ENCODE assay signal across 13 mouse cellular contexts in genomic region chr4:149782975-149783374, GRCm38 (mm10). TPM values are rescaled to one million over a fixed set of nuclear protein-coding genes. Genes with fewer than 3 reads are reported as not detected.
DNase-seq lines count a peak whose midpoint lies in the region; ATAC-seq lines count a peak whose summit lies in the region.
"Had no signal": no experiment of that assay in that cellular context is flagged by ENCODE, and none has a peak within 500 bp of the region (broad histone marks: within the 10 kb centered on the region; RNA-seq: fewer than 3 reads in every experiment).

No protein-coding gene starts in this region.

- H3K27me3 ChIP-seq in embryonic facial prominence, embryonic 14.5 days (replicated peaks; ENCODE audit: control insufficient read depth, insufficient read depth, low read length) = no peaks in the 10 kb centered on the region
- no peaks in the 10 kb centered on the region for H3K27me3 ChIP-seq in limb, embryonic 15.5 days
- H3K27me3 ChIP-seq: midbrain, embryonic 12.5 days had no signal

- H3K9ac ChIP-seq in embryonic facial prominence, embryonic 14.5 days (ENCODE audit: low read depth, low read length) = no peak overlapping the region
- no peak overlapping the region for H3K9ac ChIP-seq in limb, embryonic 15.5 days
- H3K9ac ChIP-seq: midbrain, embryonic 12.5 days had no signal

- ATAC-seq in embryonic facial prominence, embryonic 14.5 days (ENCODE audit: low read depth) = no peak
- ATAC-seq in limb, embryonic 15.5 days (ENCODE audit: insufficient number of reproducible peaks, low FRiP score, low TSS enrichment, low read depth) = no peak

- no peaks in the 10 kb centered on the region for H3K9me3 ChIP-seq in embryonic facial prominence, embryonic 14.5 days (ENCODE audit: control insufficient read depth, low read length)
- H3K9me3 ChIP-seq in limb, embryonic 15.5 days = no peaks in the 10 kb centered on the region
- H3K9me3 ChIP-seq: midbrain, embryonic 12.5 days had no signal

- no peak overlapping the region for H3K4me2 ChIP-seq in embryonic facial prominence, embryonic 14.5 days (ENCODE audit: low read depth, low read length)
- no peak overlapping the region for H3K4me2 ChIP-seq in limb, embryonic 15.5 days
- H3K4me2 ChIP-seq: midbrain, embryonic 12.5 days had no signal

- no peaks in the 10 kb centered on the region for H3K36me3 ChIP-seq in embryonic facial prominence, embryonic 14.5 days (ENCODE audit: control insufficient read depth, insufficient read depth, low read length)
- no peaks in the 10 kb centered on the region for H3K36me3 ChIP-seq in limb, embryonic 15.5 days
- H3K36me3 ChIP-seq: midbrain, embryonic 12.5 days had no signal

- no peaks in the 10 kb centered on the region for H3K4me1 ChIP-seq in embryonic facial prominence, embryonic 14.5 days (ENCODE audit: control insufficient read depth, insufficient read depth, low read length)
- H3K4me1 ChIP-seq in limb, embryonic 15.5 days = peaks cover 4% of the 10 kb centered on the region
- H3K4me1 ChIP-seq: midbrain, embryonic 12.5 days had no signal

- 46% methylated on average over 8 of the region's 8 CpGs for WGBS in embryonic facial prominence, embryonic 14.5 days
- 44% methylated on average over 8 of the region's 8 CpGs for WGBS in limb, embryonic 15.5 days

- peak; percentile 45 to 55 for DNase-seq in left cerebral cortex, postnatal 14 days (ENCODE audit: low spot score in 2 of 2)
- DNase-seq in left cerebral cortex, postnatal 36 days (ENCODE audit: low spot score in 2 of 2) = no peak
- DNase-seq in embryonic facial prominence, embryonic 14.5 days (ENCODE audit: low spot score) = peak; percentile 40
- peak; percentile 79 for DNase-seq in kidney, adult 9 months
- no peak for DNase-seq in left cerebral cortex, postnatal 4 days
- DNase-seq in frontal cortex, postnatal 25 days (ENCODE audit: low spot score in 2 of 2) = no peak
- DNase-seq: adrenal gland, postnatal 25 days; cerebellum, adult 9-11 months; heart, postnatal 36 days; liver; right cerebral cortex, postnatal 14 days had no signal

- intact Hi-C loops in left cerebral cortex, postnatal 14 days (cut with DNase I) = no loop called here
- intact Hi-C loops in left cerebral cortex, postnatal 36 days (cut with DNase I) = no loop called here
- intact Hi-C loops in left cerebral cortex, postnatal 4 days (cut with DNase I) = no loop called here

- H3K4me3 ChIP-seq in embryonic facial prominence, embryonic 14.5 days (ENCODE audit: low read depth, low read length) = no peak overlapping the region
- H3K4me3 ChIP-seq in limb, embryonic 15.5 days = no peak overlapping the region
- H3K4me3 ChIP-seq: midbrain, embryonic 12.5 days had no signal

- H3K27ac ChIP-seq in embryonic facial prominence, embryonic 14.5 days (replicated peaks; ENCODE audit: low read depth, low read length) = peak overlapping the region; percentile 52
- peak overlapping the region; percentile 68; the same call in 1 of the 2 replicates for H3K27ac ChIP-seq in limb, embryonic 15.5 days
- H3K27ac ChIP-seq: midbrain, embryonic 12.5 days had no signal

RNA-seq across cellular contexts. Expression of gene Slc25a33, which starts 8.9 kb away (rescaled TPM):
- total RNA-seq in left cerebral cortex, postnatal 14 days (2021) = 10 to 100 TPM; 33.6 to 38.2 TPM
- 10 to 100 TPM; 31.9 to 34.6 TPM for total RNA-seq in left cerebral cortex, postnatal 36 days (2021)
- polyA plus RNA-seq in embryonic facial prominence, embryonic 14.5 days (2014; fragmentation: Nextera tagmentation; extraction: Ambion mirVana) = 10.6 and 10.9 TPM in 2 replicates
- polyA plus RNA-seq in limb, embryonic 15.5 days (2015; fragmentation: Nextera tagmentation; extraction: Ambion mirVana) = 7.9 and 9.4 TPM in 2 replicates
- total RNA-seq in left cerebral cortex, postnatal 4 days (2021) = 10 to 100 TPM; 18.6 to 19.4 TPM

RNA-seq across cellular contexts. Expression of gene Tmem201, which starts 45.1 kb away (rescaled TPM):
- total RNA-seq in left cerebral cortex, postnatal 14 days (2021) = 10 to 100 TPM; 63.9 to 66.8 TPM
- 10 to 100 TPM; 63.8 to 66.4 TPM for total RNA-seq in left cerebral cortex, postnatal 36 days (2021)
- 20.7 and 23.3 TPM in 2 replicates for polyA plus RNA-seq in embryonic facial prominence, embryonic 14.5 days (2014; fragmentation: Nextera tagmentation; extraction: Ambion mirVana)
- 25.0 and 27.7 TPM in 2 replicates for polyA plus RNA-seq in limb, embryonic 15.5 days (2015; fragmentation: Nextera tagmentation; extraction: Ambion mirVana)
- total RNA-seq in left cerebral cortex, postnatal 4 days (2021) = 10 to 100 TPM; 57.8 to 60.1 TPM

Comparison
In these comparisons a context has a peak if more than half of its experiments do, and no peak if none do; other contexts are left out.
1. DNase-seq: peak in left cerebral cortex, postnatal 14 days (2 of 2), embryonic facial prominence, embryonic 14.5 days (single experiment) and kidney, adult 9 months (single experiment); none in left cerebral cortex, postnatal 36 days (0 of 2), left cerebral cortex, postnatal 4 days (single experiment) and frontal cortex, postnatal 25 days (0 of 2).